ENCODE assay signal across 25 mouse cellular contexts in genomic region chr17:34937960-34938505, GRCm38 (mm10). TPM values are rescaled to one million over a fixed set of nuclear protein-coding genes. Genes with fewer than 3 reads are reported as not detected.
DNase-seq lines count a peak whose midpoint lies in the region; ATAC-seq and TF ChIP-seq lines count a peak whose summit lies in the region.
"Had no signal": no experiment of that assay in that cellular context is flagged by ENCODE, and none has a peak within 500 bp of the region (broad histone marks: within the 10 kb centered on the region; RNA-seq: fewer than 3 reads in every experiment).

No protein-coding gene starts in this region.

- H3K9me3 ChIP-seq in kidney, embryonic 15.5 days (replicated peaks): no peaks in the 10 kb centered on the region
- no peaks in the 10 kb centered on the region for H3K9me3 ChIP-seq in megakaryocyte, embryonic 14.5 days
- H3K9me3 ChIP-seq: embryonic facial prominence, embryonic 13.5 days; heart, embryonic 15.5 days; midbrain, embryonic 15.5 days; neural tube, embryonic 15.5 days had no signal

- peaks cover 5% of the 10 kb centered on the region; the same call in 1 of the 2 replicates for H3K36me3 ChIP-seq in kidney, adult 2 months (ENCODE audit: control insufficient read depth, insufficient read depth, low read length)
- peaks cover 16% of the 10 kb centered on the region for H3K36me3 ChIP-seq in kidney, embryonic 15.5 days
- H3K36me3 ChIP-seq in megakaryocyte, embryonic 14.5 days (replicated peaks; ENCODE audit: low read length): peaks cover 41% of the 10 kb centered on the region

- no peak overlapping the region for H3K4me3 ChIP-seq in kidney, adult 2 months (ENCODE audit: insufficient read depth, low read depth, low read length)
- H3K4me3 ChIP-seq in kidney, embryonic 15.5 days (replicated peaks): no peak overlapping the region
- peak overlapping the region; percentile 56 for H3K4me3 ChIP-seq in megakaryocyte, embryonic 14.5 days (replicated peaks)
- H3K4me3 ChIP-seq in cerebellum, adult 2 months (replicated peaks; ENCODE audit: insufficient read depth, low read depth, low read length): no peak overlapping the region
- H3K4me3 ChIP-seq: embryonic facial prominence, embryonic 13.5 days; heart, adult 2 months; heart, embryonic 15.5 days; midbrain, embryonic 15.5 days; neural tube, embryonic 15.5 days had no signal

- H3K4me2 ChIP-seq in kidney, embryonic 15.5 days: no peak overlapping the region
- H3K4me2 ChIP-seq: embryonic facial prominence, embryonic 13.5 days; heart, embryonic 15.5 days; midbrain, embryonic 15.5 days; neural tube, embryonic 15.5 days had no signal

- 50% methylated on average over 6 of the region's 6 CpGs for WGBS in kidney, adult 2 months
- WGBS in kidney, embryonic 15.5 days: 77% methylated on average over 6 of the region's 6 CpGs
- 80% methylated on average over 6 of the region's 6 CpGs for WGBS in cerebellum, adult 2 months

- no peak overlapping the region for H3K9ac ChIP-seq in kidney, embryonic 15.5 days
- H3K9ac ChIP-seq: embryonic facial prominence, embryonic 13.5 days; heart, embryonic 15.5 days; midbrain, embryonic 15.5 days; neural tube, embryonic 15.5 days had no signal

- H3K4me1 ChIP-seq in kidney, adult 2 months (ENCODE audit: control insufficient read depth, insufficient read depth, low read length): peaks cover 11% of the 10 kb centered on the region; the same call in 1 of the 2 replicates
- peaks cover 23% of the 10 kb centered on the region for H3K4me1 ChIP-seq in kidney, embryonic 15.5 days
- H3K4me1 ChIP-seq in megakaryocyte, embryonic 14.5 days: peaks cover 43% of the 10 kb centered on the region
- no peaks in the 10 kb centered on the region for H3K4me1 ChIP-seq in cerebellum, adult 2 months (ENCODE audit: control insufficient read depth, insufficient read depth, low read length)

- H3K27me3 ChIP-seq in kidney, adult 2 months (replicated peaks; ENCODE audit: control insufficient read depth, insufficient read depth, low read length): no peaks in the 10 kb centered on the region
- H3K27me3 ChIP-seq in kidney, embryonic 15.5 days: no peaks in the 10 kb centered on the region
- H3K27me3 ChIP-seq in megakaryocyte, embryonic 14.5 days (replicated peaks): no peaks in the 10 kb centered on the region
- no peaks in the 10 kb centered on the region for H3K27me3 ChIP-seq in cerebellum, adult 2 months (ENCODE audit: control insufficient read depth, insufficient read depth, low read length)
- H3K27me3 ChIP-seq: embryonic facial prominence, embryonic 13.5 days; heart, embryonic 15.5 days; midbrain, embryonic 15.5 days; neural tube, embryonic 15.5 days had no signal

- ATAC-seq in kidney, embryonic 15.5 days (replicated peaks; ENCODE audit: low FRiP score): no peak
- peak; percentile 90 for ATAC-seq in granulocyte monocyte progenitor cell, adult 5-6 weeks (replicated peaks; ENCODE audit: poor library complexity, severe bottlenecking)
- ATAC-seq: forebrain, embryonic 14.5 days; hindbrain, embryonic 16.5 days; midbrain, embryonic 15.5 days had no signal

- no peak for TF ChIP-seq CTCF in kidney, adult 2 months (conservative IDR thresholded peaks at IDR 0.05; ENCODE audit: insufficient read depth, insufficient read length, low read depth, low read length)
- no peak for TF ChIP-seq CTCF in cerebellum, adult 2 months (IDR thresholded peaks at IDR 0.05; ENCODE audit: borderline replicate concordance, insufficient read depth, low read depth, low read length)

- DNase-seq in kidney, adult 2 months: peak; percentile 91
- peak; percentile 78 for DNase-seq in 416B (ENCODE audit: low read depth)
- no peak for DNase-seq in heart, adult 11 months
- DNase-seq in cerebellum, adult 2 months: no peak
- DNase-seq: B cell, adult 2 months; cerebellum, adult 9-10 months; gastrocnemius, postnatal 10 days; heart, adult 2 months; heart, postnatal 4 days; right cerebral cortex, postnatal 14 days; spleen, adult 18-20 months; thymus, postnatal 4 days had no signal

- TF ChIP-seq POLR2A in kidney, adult 2 months (IDR thresholded peaks at IDR 0.05; ENCODE audit: low read depth, low read length): no peak
- no peak for TF ChIP-seq POLR2A in cerebellum, adult 2 months (IDR thresholded peaks at IDR 0.05; ENCODE audit: borderline replicate concordance, insufficient read depth, low read length)

- H3K27ac ChIP-seq in kidney, adult 2 months (ENCODE audit: insufficient read depth, low read depth, low read length): peak overlapping the region; percentile 70
- no peak overlapping the region for H3K27ac ChIP-seq in kidney, embryonic 15.5 days
- H3K27ac ChIP-seq in cerebellum, adult 2 months (ENCODE audit: insufficient read depth, low read length): no peak overlapping the region
- H3K27ac ChIP-seq: embryonic facial prominence, embryonic 13.5 days; heart, adult 2 months; heart, embryonic 15.5 days; midbrain, embryonic 15.5 days; neural tube, embryonic 15.5 days had no signal

RNA-seq across cellular contexts. Expression of gene Neu1, which starts 7.0 kb away (rescaled TPM):
- 448 and 498 TPM in 2 replicates for polyA plus RNA-seq in kidney, adult 2 months (2012; rRNA removed)
- 33.7 and 37.0 TPM in 2 replicates for polyA plus RNA-seq in kidney, embryonic 15.5 days (2015; fragmentation: Nextera tagmentation; extraction: Ambion mirVana)
- 30.3 and 35.3 TPM in 2 replicates for total RNA-seq in granulocyte monocyte progenitor cell, adult 5-6 weeks (2014; fragmentation: Nextera tagmentation)
- total RNA-seq in granulocyte monocyte progenitor cell, adult 5-6 weeks (2017): 27.0 and 32.4 TPM in 2 replicates
- 12.4 and 41.3 TPM in 2 replicates for polyA plus RNA-seq in megakaryocyte, embryonic 14.5 days (2012; ENCODE audit: insufficient read depth, low replicate concordance)
- polyA plus RNA-seq in cerebellum, adult 2 months (2012; rRNA removed): 58.7 and 60.9 TPM in 2 replicates

RNA-seq across cellular contexts. Expression of gene Hspa1b, which starts 21.0 kb away (rescaled TPM):
- 38.8 and 56.5 TPM in 2 replicates for polyA plus RNA-seq in kidney, adult 2 months (2012; rRNA removed)
- 0.49 and 0.53 TPM in 2 replicates for polyA plus RNA-seq in kidney, embryonic 15.5 days (2015; fragmentation: Nextera tagmentation; extraction: Ambion mirVana)
- total RNA-seq in granulocyte monocyte progenitor cell, adult 5-6 weeks (2014; fragmentation: Nextera tagmentation): 11.4 and 13.9 TPM in 2 replicates
- total RNA-seq in granulocyte monocyte progenitor cell, adult 5-6 weeks (2017): 67.7 and 68.3 TPM in 2 replicates
- polyA plus RNA-seq in megakaryocyte, embryonic 14.5 days (2012; ENCODE audit: insufficient read depth, low replicate concordance): 4.5 and 7.2 TPM in 2 replicates
- polyA plus RNA-seq in cerebellum, adult 2 months (2012; rRNA removed): 4.6 and 9.2 TPM in 2 replicates
- polyA plus RNA-seq: forebrain, embryonic 14.5 days had no signal

RNA-seq across cellular contexts. Expression of gene Slc44a4, which starts 23.8 kb away (rescaled TPM):
- polyA plus RNA-seq in kidney, adult 2 months (2012; rRNA removed): 73.5 and 88.1 TPM in 2 replicates
- polyA plus RNA-seq in kidney, embryonic 15.5 days (2015; fragmentation: Nextera tagmentation; extraction: Ambion mirVana): 12.4 and 13.0 TPM in 2 replicates
- 0.41 TPM in 1 of 2 replicates, not detected in the other for total RNA-seq in granulocyte monocyte progenitor cell, adult 5-6 weeks (2014; fragmentation: Nextera tagmentation)
- total RNA-seq in granulocyte monocyte progenitor cell, adult 5-6 weeks (2017): 0.78 and 1.8 TPM in 2 replicates
- not detected in 2 replicates for polyA plus RNA-seq in megakaryocyte, embryonic 14.5 days (2012; ENCODE audit: insufficient read depth, low replicate concordance)
- 0.05 TPM in 1 of 2 replicates, not detected in the other for polyA plus RNA-seq in cerebellum, adult 2 months (2012; rRNA removed)
- total RNA-seq: gastrocnemius, postnatal 10 days; heart, adult 2 months; heart, postnatal 4 days had no signal
- polyA plus RNA-seq: forebrain, embryonic 14.5 days; midbrain, embryonic 15.5 days; neural tube, embryonic 15.5 days had no signal

RNA-seq across cellular contexts. Expression of gene Gm20481, which starts 31.7 kb away (rescaled TPM):
- polyA plus RNA-seq in kidney, adult 2 months (2012; rRNA removed): not detected in 2 replicates
- polyA plus RNA-seq in kidney, embryonic 15.5 days (2015; fragmentation: Nextera tagmentation; extraction: Ambion mirVana): not detected in 2 replicates
- not detected in 2 replicates for total RNA-seq in granulocyte monocyte progenitor cell, adult 5-6 weeks (2014; fragmentation: Nextera tagmentation)
- total RNA-seq in granulocyte monocyte progenitor cell, adult 5-6 weeks (2017): 0.34 and 1.4 TPM in 2 replicates
- not detected in 2 replicates for polyA plus RNA-seq in megakaryocyte, embryonic 14.5 days (2012; ENCODE audit: insufficient read depth, low replicate concordance)
- polyA plus RNA-seq in cerebellum, adult 2 months (2012; rRNA removed): not detected in 2 replicates
- total RNA-seq: gastrocnemius, postnatal 10 days; heart, adult 2 months; heart, postnatal 4 days; layer of hippocampus, postnatal 25 days; left cerebral cortex, postnatal 25 days had no signal
- polyA plus RNA-seq: embryonic facial prominence, embryonic 13.5 days; forebrain, embryonic 14.5 days; heart, adult 2 months; heart, embryonic 15.5 days; hindbrain, embryonic 16.5 days; limb, embryonic 14.5 days; lung, embryonic 16.5 days; midbrain, embryonic 15.5 days; neural tube, embryonic 15.5 days had no signal

RNA-seq across cellular contexts. Expression of gene Hspa1a, which starts 33.9 kb away (rescaled TPM):
- 23.4 and 31.5 TPM in 2 replicates for polyA plus RNA-seq in kidney, adult 2 months (2012; rRNA removed)
- polyA plus RNA-seq in kidney, embryonic 15.5 days (2015; fragmentation: Nextera tagmentation; extraction: Ambion mirVana): 7.8 and 8.4 TPM in 2 replicates
- 5.5 and 6.2 TPM in 2 replicates for total RNA-seq in granulocyte monocyte progenitor cell, adult 5-6 weeks (2014; fragmentation: Nextera tagmentation)
- total RNA-seq in granulocyte monocyte progenitor cell, adult 5-6 weeks (2017): 45.2 and 49.0 TPM in 2 replicates
- 1.5 and 2.0 TPM in 2 replicates for polyA plus RNA-seq in megakaryocyte, embryonic 14.5 days (2012; ENCODE audit: insufficient read depth, low replicate concordance)
- 10.5 and 14.9 TPM in 2 replicates for polyA plus RNA-seq in cerebellum, adult 2 months (2012; rRNA removed)

Comparison
In these comparisons a context has a peak if more than half of its experiments do, and no peak if none do; other contexts are left out.
1. DNase-seq: peak in kidney, adult 2 months (single experiment) and 416B (single experiment); none in heart, adult 11 months (single experiment) and cerebellum, adult 2 months (0 of 2).
2. RNA of gene Slc44a4, which starts 23.8 kb away (polyA plus RNA-seq): 73.5 to 88.1 TPM in kidney, adult 2 months and 12.4 to 13.0 TPM in kidney, embryonic 15.5 days; 0.05 TPM in cerebellum, adult 2 months and not detected in megakaryocyte, embryonic 14.5 days; every median in the first group is over 10 times any median in the second.